Mouse (Mus musculus) spleen, embryonic (tissue): ENCODE measurements at regions not wholly inside any gene's neighbourhood (a gene's known extent, or its start where the extent isn't known, plus 50 kb on each side); places are given as distances from the start of the nearest gene placed in this dataset.

Experiments used
- CTCF ChIA-PET: fragments of 350-600 bp; sonication (Branson Sonifier 250); formaldehyde crosslinking; loops from one replicate; lab custom pipeline; 2022; lab: Charles Lee

DNA sequence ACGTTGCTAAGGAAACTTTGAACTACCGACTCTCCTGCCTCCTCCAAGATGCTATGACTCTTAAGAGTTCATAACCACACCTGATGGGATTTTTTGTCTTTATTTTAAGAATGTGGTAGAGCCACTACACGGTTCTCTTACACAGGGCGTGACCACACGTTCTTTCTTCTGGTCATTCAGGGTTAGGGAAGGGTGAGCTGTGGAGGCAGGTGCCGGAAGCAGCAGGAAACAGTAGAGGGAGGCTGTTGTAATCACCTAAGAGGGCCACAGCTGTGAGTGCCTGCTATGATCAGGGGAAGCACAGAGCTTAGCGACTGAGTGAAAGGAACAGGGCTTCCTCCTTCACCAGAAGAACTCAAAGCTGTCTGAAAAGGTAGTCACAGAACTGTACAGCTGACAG is 50.6 kb upstream of the Larp1 start:
- CTCF ChIA-PET, result interaction anchor here (0.5 kb wide), 1 partner anchor 52 kb away, joined by 3 read pairs; no protein-coding TSS in a partner anchor

GRCm38 (mm10) chr11:57956909-57957308 is 52.0 kb upstream of the Larp1 start:
- CTCF ChIA-PET, result no interaction called here

DNA sequence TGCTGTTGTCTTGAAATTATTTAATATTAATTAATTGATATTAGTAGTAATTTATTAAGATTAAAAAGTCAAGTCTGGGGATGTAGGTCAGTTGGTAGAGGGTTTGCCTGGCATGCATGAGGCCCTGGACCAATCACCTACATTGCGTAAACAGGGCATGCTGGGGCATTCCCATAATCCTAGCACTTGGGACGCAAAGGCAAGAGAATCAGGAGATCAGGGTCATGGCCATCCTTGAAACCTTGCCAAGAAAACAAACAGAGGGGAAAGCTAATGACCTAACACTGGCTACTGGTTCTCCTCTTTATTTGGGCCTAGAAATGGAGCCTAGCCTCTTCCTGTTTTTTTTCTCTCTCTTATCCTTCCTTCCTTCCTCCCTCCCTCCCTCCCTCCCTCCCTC is 52.8 kb upstream of the Larp1 start:
- CTCF ChIA-PET, result interaction anchor here (0.6 kb wide), 1 partner anchor 339 kb away, joined by 5 read pairs; no protein-coding TSS in a partner anchor

GRCm38 (mm10) chr11:57955476-57955875 is 53.4 kb upstream of the Larp1 start:
- CTCF ChIA-PET, result no interaction called here

DNA sequence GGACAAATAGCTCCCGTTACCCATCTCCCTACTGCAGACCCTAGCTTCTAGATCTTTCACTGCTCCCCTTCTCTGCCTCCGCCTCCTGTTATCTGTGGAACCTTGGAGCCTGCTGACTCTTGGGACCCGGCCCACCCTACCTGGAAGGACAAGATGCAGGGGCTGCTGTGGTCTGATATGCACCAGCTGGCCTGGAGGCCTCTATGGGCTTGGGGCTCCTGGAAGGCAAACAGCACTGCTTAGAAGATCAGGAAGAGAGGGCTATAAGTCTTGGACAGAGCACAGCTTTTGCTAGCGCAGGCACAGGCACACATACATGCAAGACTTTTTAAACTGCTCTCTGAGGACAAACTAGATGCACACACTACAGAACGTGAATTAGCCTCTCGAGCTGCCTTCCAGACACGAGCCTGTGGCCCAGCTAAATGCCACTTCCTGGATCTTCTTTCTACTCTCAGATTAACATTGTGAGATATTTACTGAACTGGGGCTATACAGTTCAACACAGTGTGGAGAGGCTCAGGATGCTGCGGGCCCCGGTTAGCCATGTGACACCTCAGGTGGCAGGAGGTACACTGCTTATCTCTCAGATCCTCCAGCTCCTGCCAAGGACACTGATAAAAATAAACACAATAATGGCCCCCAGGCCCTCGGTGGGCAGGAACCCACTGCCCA is 54.2 kb upstream of the Larp1 start:
- CTCF ChIA-PET, result interaction anchor here (0.6 kb wide), 1 partner anchor 1004 kb away, joined by 4 read pairs; no protein-coding TSS in a partner anchor

GRCm38 (mm10) chr11:57953694-57954093 is 55.2 kb upstream of the Larp1 start:
- CTCF ChIA-PET, result no interaction called here

GRCm38 (mm10) chr11:57952619-57953018 is 56.2 kb upstream of the Larp1 start:
- CTCF ChIA-PET, result interaction anchor here (0.6 kb wide), 1 partner anchor 215 kb away, joined by 3 read pairs; no protein-coding TSS in a partner anchor

- CTCF ChIA-PET, result interaction anchor here (0.8 to 1.3 kb wide), 4 partner anchors 9 to 147 kb away, joined by 3 to 8 read pairs (median 4); no protein-coding TSS in a partner anchor
These were observed 57.1 kb upstream of the Larp1 start for GRCm38 (mm10) chr11:57951541-57952326.

GRCm38 (mm10) chr11:57950989-57951388 is 57.9 kb upstream of the Larp1 start:
- CTCF ChIA-PET, result interaction anchor here (0.8 to 1.3 kb wide), 3 partner anchors 10 to 148 kb away, joined by 3 to 8 read pairs (median 3); no protein-coding TSS in a partner anchor

GRCm38 (mm10) chr11:57949067-57949466 is 59.8 kb upstream of the Larp1 start:
- CTCF ChIA-PET, result interaction anchor here (0.7 kb wide), 1 partner anchor 202 kb away, joined by 4 read pairs; no protein-coding TSS in a partner anchor

DNA sequence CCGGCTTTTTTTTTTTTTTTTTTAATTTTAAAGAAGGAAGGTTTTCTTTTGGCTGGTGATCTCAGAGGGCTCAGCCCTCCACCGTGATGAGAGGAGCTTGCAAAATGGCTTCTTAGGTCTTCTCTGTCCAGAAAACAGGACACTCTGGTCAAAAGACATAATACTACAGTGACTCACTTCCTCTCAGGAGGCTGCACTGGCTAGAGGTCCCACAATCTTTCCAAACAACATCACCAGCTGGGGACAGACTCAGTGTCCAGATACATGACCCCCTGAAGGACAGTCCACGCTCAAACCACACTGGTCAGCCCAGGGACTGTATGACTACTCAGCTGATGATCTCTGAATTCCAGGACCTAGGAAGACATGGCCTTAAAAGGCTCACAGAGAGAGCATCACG is 61.5 kb upstream of the Larp1 start:
- CTCF ChIA-PET, result interaction anchor here (0.6 to 0.7 kb wide), 4 partner anchors 11 to 455 kb away, joined by 3 to 9 read pairs (median 5); no protein-coding TSS in a partner anchor

DNA sequence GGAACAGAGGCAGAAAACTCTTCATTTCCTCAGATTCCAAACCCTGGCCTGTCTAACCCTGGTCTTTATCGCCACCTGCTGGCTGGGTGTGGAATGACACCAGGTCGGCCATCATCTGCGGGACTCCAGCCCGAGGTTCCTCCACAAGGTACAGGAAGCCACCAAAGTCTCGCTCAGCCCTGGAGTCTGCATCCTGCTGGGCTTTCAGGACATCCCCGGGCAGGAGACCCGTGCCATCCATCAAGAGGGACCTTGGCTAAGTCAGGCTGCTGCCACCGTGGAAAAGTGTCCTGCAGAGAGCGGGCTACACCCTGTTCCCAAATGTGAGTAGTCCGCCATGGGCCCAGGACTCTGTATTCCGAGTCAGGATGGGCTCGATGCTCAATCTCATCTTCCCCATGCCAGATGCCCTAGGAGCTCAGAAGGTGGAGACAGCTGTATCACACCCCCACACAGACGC is 74.4 kb upstream of the Larp1 start:
- CTCF ChIA-PET, result interaction anchor here (0.6 to 0.9 kb wide), 4 partner anchors 13 to 207 kb away, joined by 3 to 6 read pairs (median 4); no protein-coding TSS in a partner anchor

DNA sequence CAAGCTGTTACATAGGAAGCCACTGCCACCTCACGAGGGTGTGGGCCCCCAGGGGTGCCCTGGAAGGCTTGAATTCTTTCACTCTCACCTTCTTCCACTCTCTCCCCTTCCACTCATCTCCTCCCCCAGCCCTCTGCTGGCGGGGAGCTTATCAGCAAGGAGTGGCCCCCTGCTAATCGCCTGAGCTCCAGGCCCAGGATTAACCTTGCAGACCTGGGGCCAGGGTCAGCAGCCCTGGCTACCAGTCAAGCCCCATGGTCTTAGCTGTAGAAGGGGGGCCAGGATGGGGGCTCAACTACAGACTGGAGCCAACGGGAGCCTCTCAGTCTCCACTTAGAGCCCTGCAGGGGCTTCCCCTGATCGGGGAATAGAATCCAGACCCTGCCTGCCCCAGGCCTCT is 75.8 kb upstream of the Larp1 start:
- CTCF ChIA-PET, result interaction anchor here (0.5 to 1.1 kb wide), 4 partner anchors 82 to 465 kb away, joined by 3 to 7 read pairs (median 4); no protein-coding TSS in a partner anchor

GRCm38 (mm10) chr11:57929506-57929905 is 79.4 kb upstream of the Larp1 start:
- CTCF ChIA-PET, result interaction anchor here (0.5 kb wide), 1 partner anchor 52 kb away, joined by 5 read pairs; no protein-coding TSS in a partner anchor

DNA sequence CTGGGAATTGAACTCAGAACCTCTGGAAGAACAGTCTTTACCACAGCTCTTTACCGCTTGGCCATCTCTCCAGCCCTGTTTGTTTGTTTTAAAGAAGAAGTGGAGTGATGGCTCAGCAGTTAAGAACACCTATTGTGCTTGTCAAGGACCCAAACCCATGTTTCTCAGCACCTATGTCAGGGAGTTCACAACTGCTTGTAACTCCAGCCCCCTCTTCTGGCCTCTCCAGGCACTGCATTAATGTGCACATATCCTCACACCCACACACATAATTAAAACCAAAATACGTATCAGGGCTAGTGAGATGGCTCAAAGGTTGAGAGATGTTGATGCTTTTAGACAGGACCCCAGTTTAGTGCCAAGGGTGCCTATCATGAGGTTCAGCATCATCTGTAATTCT is 87.6 kb upstream of the Hand1 start:
- CTCF ChIA-PET, result interaction anchor here (0.6 to 0.7 kb wide), 2 partner anchors 94 to 1605 kb away, joined by 3 read pairs; no protein-coding TSS in a partner anchor

- CTCF ChIA-PET, result no interaction called here
These were observed 85.9 kb upstream of the Hand1 start for GRCm38 (mm10) chr11:57918447-57919059.

DNA sequence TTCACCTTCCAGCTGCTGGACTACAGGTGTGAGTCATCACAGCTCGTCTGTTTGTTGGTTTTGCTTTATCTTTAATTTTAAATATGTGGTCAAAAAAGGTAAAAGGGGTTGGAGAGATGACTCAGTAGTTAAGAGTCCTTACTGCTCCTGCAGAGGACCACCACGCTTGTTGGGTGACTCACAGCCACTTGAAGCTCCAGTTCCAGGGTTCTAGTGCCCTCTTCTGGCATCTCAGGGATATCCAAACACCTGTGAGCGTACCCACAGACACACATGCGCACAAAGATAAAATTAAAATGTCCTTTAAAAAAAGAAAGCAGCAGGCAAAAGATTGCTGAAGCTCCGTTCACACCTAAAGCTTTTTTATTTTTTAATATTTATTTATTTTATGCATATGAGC is 85.4 kb upstream of the Hand1 start:
- CTCF ChIA-PET, result no interaction called here

DNA sequence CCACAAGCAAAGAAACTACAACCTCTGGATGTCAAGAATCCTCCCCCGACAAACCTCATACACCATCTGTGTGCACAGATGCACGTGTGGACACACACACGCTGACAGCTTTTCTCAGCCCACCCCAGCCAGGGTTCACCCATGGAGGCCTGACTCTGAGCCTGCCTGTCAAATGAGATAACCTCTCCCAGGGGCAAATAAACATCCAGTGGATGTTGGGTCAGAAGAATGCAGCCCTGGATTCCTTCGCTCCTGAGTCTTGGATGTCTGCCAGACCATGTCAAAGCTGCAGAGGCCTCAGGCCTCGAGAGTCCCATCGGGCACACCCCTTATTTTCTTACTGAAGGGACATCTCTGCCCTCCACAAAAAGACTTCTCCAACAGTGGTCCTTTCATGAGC is 83.4 kb upstream of the Hand1 start:
- CTCF ChIA-PET, result no interaction called here

GRCm38 (mm10) chr11:57913801-57914560 is 81.4 kb upstream of the Hand1 start:
- CTCF ChIA-PET, result interaction anchor here (0.6 kb wide), 2 partner anchors 41 to 82 kb away, joined by 4 read pairs; no protein-coding TSS in a partner anchor

- CTCF ChIA-PET, result no interaction called here
These were observed 80.5 kb upstream of the Hand1 start for GRCm38 (mm10) chr11:57913020-57913699.
